Mouse (Mus musculus): ENCODE data around the gene Dnali1. TPM values are rescaled to one million over a fixed set of nuclear protein-coding genes. Genes with fewer than 3 reads are reported as not detected.

Gene Dnali1
- polyA plus RNA-seq, 1 experiment from 2014 or later: 0.56 TPM

DNA sequence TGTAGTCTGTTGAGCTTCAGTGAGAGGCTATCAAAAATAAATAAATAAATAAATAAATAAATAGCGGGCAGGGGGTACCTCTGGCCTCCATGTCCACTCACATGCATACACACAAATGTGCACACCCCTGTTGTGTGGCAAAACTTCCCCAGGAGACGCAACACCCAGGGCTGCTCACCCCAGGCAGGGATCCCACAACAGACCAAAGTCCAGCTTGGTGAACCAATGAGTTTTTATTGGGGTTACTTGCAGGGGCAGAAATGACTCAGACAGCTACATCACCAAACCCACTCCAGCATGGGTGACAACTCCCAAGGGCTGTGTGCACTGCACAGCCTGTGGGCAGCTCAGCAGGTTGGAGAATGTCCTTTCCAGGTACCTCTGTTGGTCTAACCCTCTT lies 12.2 kb upstream of the Dnali1 start:
- no peaks in the 10 kb centered on the region for H3K27me3 ChIP-seq (ENCODE audit: low read depth, poor library complexity, severe bottlenecking)
- no peak for DNase-seq (ENCODE audit: low spot score)
- H3K4me1 ChIP-seq: no peaks in the 10 kb centered on the region
- H3K27ac ChIP-seq (replicated peaks): no peak overlapping the region
- H3K4me3 ChIP-seq: no peak overlapping the region
- WGBS: 88% methylated on average over 2 of the region's 2 CpGs
- no peaks in the 10 kb centered on the region for H3K9me3 ChIP-seq (replicated peaks)
- peaks cover 81% of the 10 kb centered on the region for H3K36me3 ChIP-seq

DNA sequence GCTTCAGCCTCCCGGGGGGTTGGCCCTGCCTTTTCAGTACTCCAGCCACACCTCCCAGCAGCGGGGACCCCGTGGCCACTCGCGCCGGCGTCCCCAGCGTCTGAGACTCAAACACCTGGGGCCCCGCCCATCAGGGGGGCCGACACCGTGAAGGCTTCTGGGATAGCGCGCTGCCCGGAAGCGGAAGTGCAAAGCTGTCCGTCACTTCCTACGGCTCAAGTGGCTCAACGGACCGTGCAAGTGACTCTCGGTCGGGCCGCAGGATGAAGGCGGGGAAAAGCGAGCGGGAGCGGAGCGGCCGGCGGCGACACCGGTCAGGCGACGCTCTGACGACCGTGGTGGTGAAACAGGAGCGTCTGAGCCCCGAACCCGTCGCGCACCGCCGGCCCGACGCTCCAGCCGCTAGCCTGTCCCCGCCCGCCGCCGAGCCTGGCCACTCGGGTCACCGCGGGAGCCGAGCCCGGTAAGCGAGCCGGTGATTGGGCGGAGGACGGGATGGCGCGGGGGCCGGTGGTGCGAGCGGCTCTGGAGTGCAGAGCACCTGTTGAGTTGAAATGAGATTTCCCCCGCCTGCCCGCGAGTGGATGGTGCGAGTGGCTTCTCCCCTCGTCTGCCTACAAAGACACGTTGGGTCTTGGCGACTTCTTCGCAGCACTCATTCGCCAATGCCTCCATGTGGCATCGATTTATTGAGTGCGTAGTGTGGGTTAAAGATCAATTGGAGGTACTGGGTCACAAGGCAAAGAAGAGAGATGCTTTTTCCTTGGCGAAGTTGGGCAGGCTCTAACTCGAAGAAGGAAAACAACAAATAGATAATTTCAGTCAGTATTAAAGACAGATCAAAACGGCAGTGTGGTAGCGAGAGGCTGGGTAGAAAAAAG lies 1.2 kb upstream of the Dnali1 start, which contains the start of gene Snip1:
Gene Snip1, plus strand, starts transcription at position 183 of the 881 bp plus-strand sequence.
- no peaks in the 10 kb centered on the region for H3K27me3 ChIP-seq (ENCODE audit: low read depth, poor library complexity, severe bottlenecking)
- H3K4me1 ChIP-seq: peaks cover 24% of the 10 kb centered on the region
- peak within 1 kb of the TSS; percentile 98 for H3K4me3 ChIP-seq
- H3K9me3 ChIP-seq (replicated peaks): no peaks in the 10 kb centered on the region
- peaks cover 38% of the 10 kb centered on the region for H3K36me3 ChIP-seq
- peak; percentile 95 for DNase-seq (ENCODE audit: low spot score)
- under 1% methylated on average over 78 of the region's 78 CpGs for whole genome bisulfite sequencing
- peak within 1 kb of the TSS; percentile 86 for H3K27ac ChIP-seq (replicated peaks)

DNA sequence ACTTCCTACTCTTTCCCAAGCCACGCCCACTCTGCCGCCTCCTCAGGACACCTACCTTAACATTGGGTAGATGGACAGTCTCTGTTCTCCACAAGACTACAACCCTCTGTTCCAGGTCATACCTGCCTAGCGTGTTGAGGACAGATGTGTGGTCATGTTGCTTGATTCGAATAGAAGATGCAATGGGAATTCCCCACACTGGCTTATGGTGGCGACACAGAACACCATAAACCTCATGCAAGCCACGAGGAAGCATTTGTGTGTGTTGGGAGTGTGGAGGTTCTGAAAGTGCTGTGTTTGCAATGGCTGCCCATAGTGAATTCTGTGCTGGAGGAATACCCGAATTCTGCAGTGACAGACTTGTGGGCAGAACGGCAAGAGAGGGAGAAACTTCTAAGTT lies 1.7 kb downstream of the Dnali1 start:
- H3K27ac ChIP-seq (replicated peaks): no peak overlapping the region
- WGBS: 79% methylated on average over 8 of the region's 8 CpGs
- H3K27me3 ChIP-seq (ENCODE audit: low read depth, poor library complexity, severe bottlenecking): no peaks in the 10 kb centered on the region
- H3K36me3 ChIP-seq: peaks cover 9% of the 10 kb centered on the region
- no peak overlapping the region for H3K4me3 ChIP-seq
- peaks cover 27% of the 10 kb centered on the region for H3K4me1 ChIP-seq
- no peak for DNase-seq (ENCODE audit: low spot score)
- H3K9me3 ChIP-seq (replicated peaks): no peaks in the 10 kb centered on the region

- WGBS: 3% methylated on average over 8 of the region's 8 CpGs
- Histone ChIP-seq H3K27me3 (ENCODE audit: low read depth, poor library complexity, severe bottlenecking) (no peaks in the 10 kb centered on the region), H3K4me1 (peaks cover 21% of the 10 kb centered on the region), H3K36me3 (peaks cover 26% of the 10 kb centered on the region), H3K9me3 (replicated peaks) (no peaks in the 10 kb centered on the region), H3K27ac (replicated peaks) (0 out of 2 replicates have a peak overlapping the region, but pooled peaks have one; percentile 19), H3K4me3 (peak overlapping the region; percentile 43)
- peak; percentile 73 for DNase-seq (ENCODE audit: low spot score)
These were observed 6.5 kb downstream of the Dnali1 start for GRCm38 (mm10) chr4:125059025-125059424.

GRCm38 (mm10) chr4:125058033-125058432 lies 7.5 kb downstream of the Dnali1 start:
- Histone ChIP-seq H3K9me3 (replicated peaks) (no peaks in the 10 kb centered on the region), H3K36me3 (peaks cover 36% of the 10 kb centered on the region), H3K27me3 (ENCODE audit: low read depth, poor library complexity, severe bottlenecking) (no peaks in the 10 kb centered on the region), H3K4me1 (peaks cover 21% of the 10 kb centered on the region), H3K4me3 (peak overlapping the region; percentile 11; the same call in 1 of the 2 replicates), H3K27ac (replicated peaks) (no peak overlapping the region)
- DNase-seq (ENCODE audit: low spot score): no peak
- WGBS: 65% methylated on average over 5 of the region's 5 CpGs

- Histone ChIP-seq H3K9me3 (replicated peaks) (no peaks in the 10 kb centered on the region), H3K27ac (replicated peaks) (no peak overlapping the region), H3K4me1 (peaks cover 21% of the 10 kb centered on the region), H3K4me3 (no peak overlapping the region), H3K27me3 (ENCODE audit: low read depth, poor library complexity, severe bottlenecking) (no peaks in the 10 kb centered on the region), H3K36me3 (peaks cover 44% of the 10 kb centered on the region)
- no peak for DNase-seq (ENCODE audit: low spot score)
- WGBS: 70% methylated on average over 3 of the region's 3 CpGs
These were observed 8.2 kb downstream of the Dnali1 start for GRCm38 (mm10) chr4:125057273-125057672.

DNA sequence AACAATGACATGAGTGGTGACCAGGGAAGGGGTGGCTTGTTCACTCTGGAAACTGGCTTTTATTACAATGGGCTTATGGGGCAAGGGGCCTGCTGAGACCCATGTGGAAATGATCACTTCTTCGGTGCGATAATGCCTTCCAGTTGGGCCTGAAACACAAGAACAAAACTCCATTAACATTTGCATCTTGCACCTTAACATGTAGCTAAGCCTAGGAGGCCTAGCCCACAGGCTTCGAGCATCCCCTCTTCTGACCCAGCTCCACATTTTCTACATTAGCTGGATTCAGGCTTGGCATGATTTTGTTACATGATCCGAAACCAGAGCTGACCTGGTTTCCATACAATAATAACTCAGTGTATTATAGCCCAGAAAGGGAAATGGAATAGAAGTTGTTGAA lies 9.0 kb downstream of the Dnali1 start:
- no peak for DNase-seq (ENCODE audit: low spot score)
- 84% methylated on average over 4 of the region's 4 CpGs for WGBS
- Histone ChIP-seq H3K27ac (replicated peaks) (no peak overlapping the region), H3K4me3 (no peak overlapping the region), H3K9me3 (replicated peaks) (no peaks in the 10 kb centered on the region), H3K36me3 (peaks cover 52% of the 10 kb centered on the region), H3K4me1 (peaks cover 21% of the 10 kb centered on the region), H3K27me3 (ENCODE audit: low read depth, poor library complexity, severe bottlenecking) (no peaks in the 10 kb centered on the region)

DNA sequence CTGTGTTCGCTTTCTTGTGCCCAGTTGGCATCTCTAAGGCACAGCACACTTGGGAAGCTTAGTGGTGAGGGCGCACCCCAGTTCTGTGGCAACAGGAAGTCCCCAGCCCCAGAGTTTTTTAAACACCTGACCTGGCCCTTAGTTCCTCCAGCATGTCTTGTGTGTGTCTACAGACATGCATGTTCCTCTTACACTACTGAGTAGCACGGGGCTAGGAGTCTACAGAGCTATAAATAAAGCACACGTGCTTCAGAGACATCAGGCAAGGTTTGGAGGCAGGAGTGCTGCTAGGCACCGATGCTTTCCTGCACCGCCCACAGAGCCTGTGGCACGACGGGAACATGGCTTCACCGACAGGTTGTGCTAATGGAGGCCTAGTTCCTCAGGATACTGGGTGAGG lies 10.1 kb downstream of the Dnali1 start:
- Histone ChIP-seq H3K36me3 (peaks cover 62% of the 10 kb centered on the region), H3K27ac (replicated peaks) (no peak overlapping the region), H3K27me3 (ENCODE audit: low read depth, poor library complexity, severe bottlenecking) (no peaks in the 10 kb centered on the region), H3K9me3 (replicated peaks) (no peaks in the 10 kb centered on the region), H3K4me1 (peaks cover 21% of the 10 kb centered on the region), H3K4me3 (no peak overlapping the region)
- no peak for DNase-seq (ENCODE audit: low spot score)
- 94% methylated on average over 9 of the region's 9 CpGs for WGBS

- H3K9me3 ChIP-seq (replicated peaks): no peaks in the 10 kb centered on the region
- H3K4me1 ChIP-seq: no peaks in the 10 kb centered on the region
- WGBS: 90% methylated on average over 7 of the region's 7 CpGs
- H3K27me3 ChIP-seq (ENCODE audit: low read depth, poor library complexity, severe bottlenecking): no peaks in the 10 kb centered on the region
- DNase-seq (ENCODE audit: low spot score): no peak
- peaks cover 98% of the 10 kb centered on the region for H3K36me3 ChIP-seq
- H3K4me3 ChIP-seq: no peak overlapping the region
- H3K27ac ChIP-seq (replicated peaks): no peak overlapping the region
These were observed 21.0 kb downstream of the Dnali1 start for GRCm38 (mm10) chr4:125044454-125044853.

DNA sequence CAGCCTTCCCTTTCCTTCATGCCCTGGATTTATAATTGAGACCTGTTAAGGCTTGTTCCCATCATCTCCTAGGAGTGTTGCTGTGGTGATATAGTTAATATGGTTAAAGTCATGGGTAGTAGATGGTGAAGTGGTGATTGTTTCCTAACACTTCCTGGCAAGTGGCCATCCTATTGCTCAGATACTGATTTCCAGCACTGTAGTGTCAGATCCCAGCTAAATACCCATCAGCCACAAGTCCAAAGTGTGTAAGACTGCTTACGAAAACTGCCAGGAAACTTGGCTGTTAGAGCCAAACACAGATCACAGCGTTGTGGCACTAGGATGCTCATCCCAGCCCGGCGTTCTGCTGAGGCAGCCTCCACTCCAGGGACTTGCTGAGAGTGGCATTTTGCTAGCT lies 31.2 kb downstream of the Dnali1 start:
- Histone ChIP-seq H3K4me1 (peaks cover 20% of the 10 kb centered on the region), H3K27ac (replicated peaks) (no peak overlapping the region), H3K27me3 (ENCODE audit: low read depth, poor library complexity, severe bottlenecking) (no peaks in the 10 kb centered on the region), H3K9me3 (replicated peaks) (no peaks in the 10 kb centered on the region), H3K36me3 (peaks cover 75% of the 10 kb centered on the region), H3K4me3 (no peak overlapping the region)
- WGBS: 96% methylated on average over 4 of the region's 4 CpGs
- DNase-seq (ENCODE audit: low spot score): no peak

DNA sequence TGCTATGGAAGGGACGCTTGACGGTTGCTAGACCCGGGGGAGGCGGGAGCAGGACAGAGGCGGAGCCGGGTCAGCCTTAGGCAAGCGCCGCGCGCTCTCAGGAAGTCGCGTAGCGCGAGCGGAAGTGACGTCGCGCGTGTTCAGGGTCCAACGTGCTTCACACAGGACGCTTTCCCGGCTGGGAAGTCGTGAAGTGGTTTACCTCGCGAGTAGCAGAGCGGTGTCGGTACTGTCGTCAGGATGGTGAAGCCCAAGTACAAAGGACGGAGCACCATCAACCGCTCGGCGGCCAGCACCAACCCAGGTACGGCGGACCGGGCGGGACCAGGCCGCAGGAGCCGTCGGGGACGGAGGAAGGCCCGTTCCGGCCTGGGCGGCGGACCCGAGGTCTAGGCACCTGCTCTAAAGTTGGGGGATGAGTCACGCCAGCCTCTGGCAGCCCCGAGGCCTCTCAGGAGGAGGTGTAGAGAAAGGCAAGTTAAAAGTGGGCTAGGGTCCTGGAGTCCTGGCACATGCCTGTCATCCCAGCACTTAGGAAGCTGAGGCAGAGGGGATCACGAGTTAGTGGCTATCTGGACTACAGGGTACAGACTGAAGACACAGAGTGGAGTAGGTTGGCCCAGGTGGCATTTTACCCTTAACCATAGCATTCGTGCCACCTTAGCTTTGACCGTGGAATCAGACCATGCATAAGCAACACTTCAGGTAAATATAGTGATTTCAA lies 35.5 kb downstream of the Dnali1 start:
- Histone ChIP-seq H3K4me3 (peak overlapping the region; percentile 94), H3K27ac (replicated peaks) (peak overlapping the region; percentile 84), H3K27me3 (ENCODE audit: low read depth, poor library complexity, severe bottlenecking) (no peaks in the 10 kb centered on the region), H3K36me3 (peaks cover 34% of the 10 kb centered on the region), H3K4me1 (peaks cover 23% of the 10 kb centered on the region), H3K9me3 (replicated peaks) (no peaks in the 10 kb centered on the region)
- peak; percentile 98 for DNase-seq (ENCODE audit: low spot score)
- WGBS: under 1% methylated on average over 50 of the region's 50 CpGs

GRCm38 (mm10) chr4:125020780-125021538 lies 44.5 kb downstream of the Dnali1 start:
- no peak overlapping the region for H3K27ac ChIP-seq (replicated peaks)
- no peaks in the 10 kb centered on the region for H3K4me1 ChIP-seq
- peak; percentile 29 for DNase-seq (ENCODE audit: low spot score)
- H3K9me3 ChIP-seq (replicated peaks): no peaks in the 10 kb centered on the region
- 36% methylated on average over 11 of the region's 11 CpGs for WGBS
- no peaks in the 10 kb centered on the region for H3K27me3 ChIP-seq (ENCODE audit: low read depth, poor library complexity, severe bottlenecking)
- H3K4me3 ChIP-seq: no peak overlapping the region
- no peaks in the 10 kb centered on the region for H3K36me3 ChIP-seq

All from midbrain, embryonic 10.5 days (tissue).